Mouse (Mus musculus) B cell, adult 67 days (primary cell): ENCODE results near the gene Fitm1. TPM values are rescaled to one million over a fixed set of nuclear protein-coding genes. Genes with fewer than 3 reads are reported as not detected.

ENCODE experiments used
- total RNA-seq, 2 experiments: library from RNA; stranded (reverse); gene quantifications; 4 replicates each; pipeline ENCODE4 v1.2.4; 2023

Gene Fitm1
- total RNA-seq = not detected

DNA sequence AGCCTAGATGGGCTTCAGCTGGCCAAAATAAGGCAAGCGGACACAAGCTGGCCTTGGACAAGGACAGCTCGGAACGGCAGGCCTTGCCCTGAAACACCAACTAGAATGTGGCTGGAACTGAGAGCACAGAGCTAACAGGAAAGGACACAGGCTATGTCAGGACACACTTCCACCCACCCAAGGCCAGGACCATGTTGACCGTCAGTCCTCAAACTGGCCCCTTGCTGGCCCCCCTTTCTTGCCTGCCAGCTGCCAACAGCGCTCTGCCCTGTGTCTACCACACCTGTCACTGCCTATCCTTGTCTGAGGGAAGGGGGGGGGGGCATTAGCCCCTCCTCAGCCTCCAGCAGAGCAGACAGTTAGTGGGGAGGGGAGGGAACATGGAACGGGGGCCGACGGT lies at the start of gene Fitm1:
Fitm1 (plus strand) TSS at position 316 of the 400 bp plus-strand sequence.

DNA sequence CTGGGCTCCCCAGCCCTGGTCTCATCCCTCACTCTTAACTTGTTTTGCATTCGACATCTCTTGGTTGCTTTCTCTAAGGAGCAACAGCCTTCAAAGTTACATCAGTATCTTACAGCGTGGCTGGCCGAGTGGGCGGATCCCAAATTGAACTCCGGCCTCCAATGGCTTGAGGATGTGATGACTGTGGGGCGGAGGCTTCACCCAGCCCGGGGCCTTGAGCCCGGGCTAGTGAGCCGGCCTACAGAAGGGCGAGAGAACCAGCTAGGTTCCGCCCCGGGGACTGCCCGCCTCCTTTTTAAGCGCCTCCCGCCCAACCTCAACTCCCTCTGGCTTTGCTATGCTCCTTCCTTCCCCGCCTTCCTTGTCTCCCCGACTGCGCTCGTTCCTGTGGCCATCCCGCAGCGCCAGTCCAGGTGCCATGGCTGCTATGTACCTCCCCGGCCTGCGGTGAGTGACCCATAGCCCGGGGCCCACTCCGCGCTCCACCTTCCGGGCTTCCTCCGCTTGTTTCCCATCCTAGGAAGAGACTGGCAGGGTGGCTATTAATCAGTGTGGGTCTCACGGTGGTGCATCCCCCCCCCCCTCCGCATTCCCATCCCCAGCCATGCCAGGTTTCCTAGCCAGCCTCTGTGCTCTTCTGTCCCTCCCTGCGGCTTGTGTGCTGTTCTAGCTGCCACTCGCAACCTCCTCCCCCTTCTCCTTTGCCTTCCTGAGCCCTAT lies 35.2 kb upstream of the Fitm1 start, which contains the start of gene Pck2:
Pck2 (plus strand) TSS at position 200 of the 720 bp plus-strand sequence.

DNA sequence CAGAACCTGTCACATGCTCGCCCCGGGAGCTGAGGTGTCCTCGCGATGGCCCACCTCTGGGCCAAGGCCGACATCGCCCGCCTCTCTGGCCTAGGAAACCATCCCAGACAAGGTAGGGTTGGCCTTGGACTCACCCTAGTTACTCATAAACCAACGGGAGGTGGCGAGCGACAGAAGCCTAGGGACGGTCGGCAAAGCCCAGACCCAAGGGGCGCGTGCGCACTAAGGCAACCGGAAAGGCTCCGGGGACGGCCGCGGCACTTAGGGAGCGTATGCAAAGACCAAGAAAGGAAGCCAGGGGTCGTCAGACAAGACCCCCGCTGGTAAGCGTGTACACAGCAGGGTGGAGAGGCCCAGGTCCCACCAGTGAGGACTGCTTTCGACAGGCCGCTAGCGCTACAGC lies 15.6 kb upstream of the Fitm1 start, which contains the start of gene Dcaf11:
Dcaf11 (plus strand) TSS at position 208 of the 403 bp plus-strand sequence.

DNA sequence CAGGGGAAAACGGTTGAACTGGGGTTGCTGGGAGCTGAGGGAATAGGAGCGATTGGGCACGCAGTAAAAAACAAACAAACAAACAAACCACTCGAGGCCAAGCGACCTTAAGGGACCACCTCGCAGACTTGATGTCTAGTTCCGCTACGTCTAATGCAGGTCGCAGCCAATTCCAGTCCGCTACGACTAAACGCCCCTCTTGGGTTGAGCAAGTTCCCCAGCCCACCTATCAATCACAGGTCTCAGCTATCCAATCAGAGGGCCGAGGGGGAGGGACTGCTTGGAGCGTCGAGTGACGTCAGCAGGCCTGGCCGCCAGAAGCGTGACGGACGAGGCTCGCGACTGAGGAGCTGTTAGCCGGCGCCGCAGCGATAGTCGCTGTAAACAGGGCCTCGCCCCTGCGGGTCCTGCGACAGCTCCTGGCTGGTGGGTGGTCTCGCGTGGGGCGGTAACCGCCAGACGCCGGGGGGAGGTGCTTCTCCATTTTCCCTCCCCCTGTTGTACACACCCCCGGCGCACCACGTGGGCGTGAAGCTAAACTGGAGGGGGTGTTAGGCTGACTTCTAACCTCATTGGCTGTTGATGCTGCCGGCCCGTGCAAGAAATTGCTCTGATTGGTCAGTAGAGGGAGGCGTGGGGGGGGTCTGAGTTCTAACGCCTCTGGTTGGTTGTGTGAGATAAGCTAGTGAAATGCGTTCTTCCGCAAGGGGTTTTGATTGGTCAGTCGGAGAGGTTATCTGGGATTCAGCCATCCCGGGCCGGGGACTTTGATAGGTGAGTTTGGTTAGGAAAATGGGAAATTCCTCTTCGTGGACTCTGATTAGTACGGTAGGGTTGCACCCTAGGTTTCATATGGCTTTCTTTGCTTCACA lies 15.0 kb upstream of the Fitm1 start, which contains the start of gene A730061H03Rik:
A730061H03Rik (minus strand) TSS at position 205 of the 872 bp plus-strand sequence.

DNA sequence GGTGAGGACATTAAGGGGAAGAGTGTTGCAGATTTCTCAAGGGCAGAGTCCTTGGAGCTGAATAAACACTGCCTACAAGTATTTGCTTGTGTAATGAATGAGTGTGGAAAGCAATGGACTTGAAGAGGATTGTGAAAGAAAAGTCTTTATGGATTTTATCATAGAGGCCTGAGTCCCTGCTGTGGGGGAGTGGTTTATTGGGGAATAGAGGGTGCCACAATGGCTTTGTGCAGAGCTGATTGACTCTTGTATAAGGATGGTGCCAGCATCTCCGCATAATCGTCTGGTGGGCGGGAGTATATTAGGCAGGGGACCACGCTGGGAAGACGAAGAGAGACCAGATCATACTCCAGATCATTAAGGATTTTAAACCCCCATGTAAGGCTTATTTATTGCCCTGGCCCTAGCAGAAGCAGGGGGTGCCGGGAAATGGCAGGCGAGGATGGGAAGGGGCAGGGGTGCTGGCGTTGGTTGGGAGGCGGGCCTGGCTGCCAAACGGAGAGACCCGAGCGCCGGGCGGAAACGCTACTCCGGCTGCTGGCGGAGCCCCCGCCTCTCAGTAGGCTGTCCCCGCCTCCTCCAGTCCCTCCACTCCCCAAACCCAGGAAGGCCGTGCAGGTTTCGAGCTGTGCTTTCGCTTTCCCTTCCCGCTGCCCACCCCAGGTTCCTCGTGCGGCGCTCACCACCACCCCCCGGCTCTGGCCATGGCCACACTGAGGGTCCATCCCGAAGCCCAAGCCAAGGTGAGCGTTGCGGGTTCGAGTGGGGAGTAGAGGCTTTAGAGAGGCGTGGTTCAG lies 2.7 kb downstream of the Fitm1 start, which contains the start of gene Psme1:
Psme1 (plus strand) TSS at position 253 of the 797 bp plus-strand sequence.

DNA sequence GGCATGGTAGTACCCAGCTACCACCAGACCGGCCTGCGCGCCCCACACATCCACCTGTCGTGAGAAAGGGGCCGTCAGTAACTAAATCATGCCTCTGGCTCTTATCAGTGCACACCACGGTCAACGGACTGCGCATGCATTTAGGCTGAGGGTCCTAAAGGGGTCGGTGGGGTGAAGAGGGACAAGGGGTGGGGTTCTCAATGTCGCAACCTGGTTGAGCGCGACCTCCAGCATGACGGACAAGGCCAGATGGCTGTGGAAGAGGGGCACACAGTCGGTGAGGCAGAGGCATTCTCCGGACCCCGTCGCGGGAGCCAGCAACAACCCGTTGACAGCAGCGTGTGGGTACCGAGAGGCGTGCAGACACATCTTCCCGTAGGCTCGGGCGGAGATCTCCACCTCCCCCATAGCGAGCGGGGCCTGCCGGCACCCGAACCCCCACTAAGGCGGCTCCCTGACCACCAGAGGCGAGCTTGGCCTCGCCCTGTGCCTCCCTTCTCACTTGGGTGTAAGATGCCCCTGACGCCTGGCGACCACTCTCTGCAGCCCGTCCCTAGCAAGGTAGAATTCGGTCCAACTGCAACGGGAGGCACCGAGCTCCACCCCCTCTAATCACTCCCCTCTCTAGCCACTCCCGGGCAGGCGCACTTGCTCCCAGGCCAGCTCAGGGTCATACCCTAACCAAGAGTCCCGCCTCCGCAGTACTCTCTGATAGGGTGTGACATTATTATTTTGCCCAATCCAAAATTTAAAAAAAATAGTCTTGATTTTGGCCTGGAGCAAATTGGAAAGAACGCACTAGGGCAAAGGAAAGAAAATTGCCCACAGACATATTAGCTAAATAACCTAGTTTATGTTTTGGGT lies 9.5 kb downstream of the Fitm1 start, which contains the start of gene Emc9:
Emc9 (minus strand) TSS at position 601 of the 864 bp plus-strand sequence.

DNA sequence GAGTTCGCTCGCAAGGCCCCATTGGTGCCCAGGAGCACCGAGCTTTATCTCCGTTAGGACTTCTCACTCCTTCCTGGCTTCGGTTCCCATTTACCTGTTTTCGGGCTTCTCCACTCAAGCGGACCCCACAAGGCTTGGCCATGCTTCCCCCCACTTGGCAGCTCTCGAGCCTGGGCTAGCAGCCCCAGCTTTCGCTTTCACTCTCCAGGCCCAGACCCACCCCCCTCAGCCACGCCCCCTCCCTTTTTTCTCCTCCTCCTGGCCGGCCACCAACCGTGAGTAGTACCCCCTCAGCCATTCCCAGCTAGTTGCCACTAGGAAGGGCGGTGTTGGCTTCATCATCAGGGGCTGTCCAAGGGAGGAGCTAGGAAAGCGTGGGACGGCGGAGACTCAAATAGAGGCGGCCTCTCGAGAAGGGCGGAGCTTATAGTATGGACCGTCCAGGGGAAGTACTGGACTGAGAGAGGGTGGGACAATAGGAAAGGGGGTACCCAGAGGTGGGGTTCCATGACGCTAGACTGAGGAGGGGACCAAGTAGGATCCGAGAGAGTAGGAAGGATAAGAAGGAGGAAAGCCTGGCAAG lies 15.4 kb downstream of the Fitm1 start, which contains the start of gene Psme2:
Psme2 (minus strand) TSS at position 366 of the 583 bp plus-strand sequence.

DNA sequence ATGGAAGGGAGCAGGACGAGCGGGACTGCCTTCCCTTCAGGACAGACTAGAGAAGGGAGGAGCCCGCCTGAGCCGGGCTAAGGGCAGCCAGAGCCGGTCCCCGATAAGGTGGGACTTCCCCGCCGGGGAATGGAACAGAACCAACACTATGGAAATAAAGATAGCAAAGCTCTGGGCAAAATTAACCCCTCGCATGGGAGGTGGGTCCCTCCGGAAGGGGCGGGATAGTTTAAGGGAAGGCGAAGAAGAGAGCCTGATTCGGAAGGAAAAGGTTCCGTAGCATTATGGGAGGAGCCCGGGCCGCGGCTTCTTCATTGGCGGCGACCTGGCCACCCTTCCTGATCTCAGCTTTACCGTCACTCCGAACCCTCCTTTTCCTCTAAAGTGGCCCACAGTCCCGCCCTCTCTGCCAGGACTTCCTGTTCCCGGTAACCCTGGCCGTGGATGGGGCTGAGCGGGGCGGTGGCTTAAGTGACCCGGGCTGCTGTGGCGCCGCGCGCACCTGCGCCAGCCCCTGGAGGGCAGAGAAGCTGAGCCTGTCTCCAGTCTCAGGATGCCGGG lies 16.0 kb downstream of the Fitm1 start, which contains the start of gene Rnf31:
Rnf31 (plus strand) TSS at position 378 of the 561 bp plus-strand sequence.

DNA sequence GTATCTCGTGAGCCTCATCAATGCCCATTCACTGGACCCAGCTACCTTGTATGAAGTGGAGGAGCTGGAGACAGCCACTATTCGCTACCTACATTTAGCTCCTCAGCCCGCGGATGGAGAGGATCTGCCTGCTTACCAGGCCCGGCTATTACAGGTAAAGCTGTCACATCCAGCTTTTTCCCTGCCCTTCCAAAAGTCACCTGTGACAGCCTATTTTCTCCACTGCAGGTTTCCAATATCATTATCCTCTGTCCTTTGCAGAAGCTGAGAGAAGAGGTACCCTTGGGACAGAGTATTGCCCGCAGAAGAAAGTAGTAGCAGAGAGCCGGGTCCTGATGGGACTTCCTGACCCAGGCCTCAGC lies 27.8 kb downstream of the Fitm1 start, which contains the start of gene Irf9:
Irf9 (plus strand) TSS at position 301 of the 362 bp plus-strand sequence.

DNA sequence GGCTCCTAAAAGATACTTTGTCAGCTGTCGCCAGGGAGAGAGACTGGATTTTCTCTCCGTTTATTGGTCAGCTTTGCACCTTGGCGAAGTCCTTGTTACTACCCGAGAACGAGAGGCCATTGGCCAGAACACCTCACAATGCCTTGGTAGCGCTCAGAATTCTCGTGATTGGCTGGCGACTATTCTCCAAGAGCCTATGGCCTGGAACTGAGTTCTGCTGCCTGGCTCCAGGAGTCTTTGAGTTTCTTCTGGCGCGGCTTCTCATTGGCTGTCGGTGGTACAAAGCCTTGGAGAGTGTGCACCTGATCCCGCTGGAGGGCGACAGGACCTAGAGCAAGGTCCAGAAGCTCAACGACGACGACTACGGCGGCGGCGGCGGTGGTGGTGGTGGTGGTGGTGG lies 42.4 kb downstream of the Fitm1 start, which contains the start of gene Rec8:
Rec8 (plus strand) TSS at position 216 of the 400 bp plus-strand sequence.

Other genes starting within 250 kb of the Fitm1 start
- 10 to 100 TPM; 22.3 to 32.4 TPM for gene Dhrs4, start 96.9 kb upstream of the Fitm1 start, total RNA-seq
- 1 to 10 TPM; 4.1 to 5.0 TPM for gene Carmil3, start 85.0 kb upstream of the Fitm1 start, total RNA-seq
- gene Cpne6, start 65.2 kb upstream of the Fitm1 start, total RNA-seq = not detected
- gene Nrl, start 50.6 kb upstream of the Fitm1 start, total RNA-seq = not detected
- 10 to 100 TPM; 64.0 to 67.0 TPM for gene Pck2, start 35.4 kb upstream of the Fitm1 start, total RNA-seq
- 10 to 100 TPM; 86.0 to 92.9 TPM for gene Dcaf11, start 15.6 kb upstream of the Fitm1 start, total RNA-seq
- 10 to 100 TPM in 1 of 2 experiments, 1 to 10 TPM in 1; 8.3 to 10.5 TPM for gene A730061H03Rik, start 15.2 kb upstream of the Fitm1 start, total RNA-seq
- gene Psme1, start 2.5 kb downstream of the Fitm1 start, total RNA-seq = 100 to 1,000 TPM; 235 to 258 TPM
- gene Emc9, start 9.7 kb downstream of the Fitm1 start, total RNA-seq = 1 to 10 TPM; 5.3 to 5.5 TPM
- 100 to 1,000 TPM; 310 to 354 TPM for gene Psme2, start 15.5 kb downstream of the Fitm1 start, total RNA-seq
- 100 to 1,000 TPM; 122 to 132 TPM for gene Rnf31, start 16.1 kb downstream of the Fitm1 start, total RNA-seq
- 100 to 1,000 TPM in 1 of 2 experiments, 10 to 100 TPM in 1; 96.0 to 123 TPM for gene Irf9, start 28.0 kb downstream of the Fitm1 start, total RNA-seq
- 1 to 10 TPM in 1 of 2 experiments, under 1 TPM in 1; 0.92 to 1.3 TPM for gene Rec8, start 42.4 kb downstream of the Fitm1 start, total RNA-seq
- gene Ipo4, start 60.3 kb downstream of the Fitm1 start, total RNA-seq = 10 to 100 TPM; 60.2 to 61.5 TPM
- gene Gm49378, start 62.3 kb downstream of the Fitm1 start, total RNA-seq = 1 to 10 TPM; 1.7 to 3.5 TPM
- 10 to 100 TPM; 46.3 to 48.5 TPM for gene Tm9sf1, start 68.2 kb downstream of the Fitm1 start, total RNA-seq
- 1 to 10 TPM; 2.9 to 4.8 TPM for gene Tssk4, start 74.6 kb downstream of the Fitm1 start, total RNA-seq
- gene Mdp1, start 84.9 kb downstream of the Fitm1 start, total RNA-seq = 10 to 100 TPM; 47.2 to 57.2 TPM
- 10 to 100 TPM; 28.5 to 30.2 TPM for gene Gmpr2, start 96.3 kb downstream of the Fitm1 start, total RNA-seq
- gene Nedd8, start 96.5 kb downstream of the Fitm1 start, total RNA-seq = 100 to 1,000 TPM; 171 to 189 TPM
- gene Tinf2, start 106.2 kb downstream of the Fitm1 start, total RNA-seq = 100 to 1,000 TPM; 130 to 157 TPM
- gene Tgm1, start 138.3 kb downstream of the Fitm1 start, total RNA-seq = 1 to 10 TPM; 1.8 to 2.0 TPM
- 10 to 100 TPM; 81.0 to 97.5 TPM for gene Rabggta, start 146.6 kb downstream of the Fitm1 start, total RNA-seq
- 10 to 100 TPM; 25.6 to 29.9 TPM for gene Dhrs1, start 170.1 kb downstream of the Fitm1 start, total RNA-seq
- gene Nop9, start 170.1 kb downstream of the Fitm1 start, total RNA-seq = 10 to 100 TPM; 32.3 to 39.4 TPM
- gene Cideb, start 182.8 kb downstream of the Fitm1 start, total RNA-seq = not detected
- gene Ltb4r2, start 185.8 kb downstream of the Fitm1 start, total RNA-seq = under 1 TPM; 0.52 to 0.53 TPM
- gene Ltb4r1, start 190.3 kb downstream of the Fitm1 start, total RNA-seq = not detected
- under 1 TPM in 1 of 2 experiments, not detected in 1; 0.44 TPM for gene Adcy4, start 208.5 kb downstream of the Fitm1 start, total RNA-seq
- gene Ripk3, start 213.2 kb downstream of the Fitm1 start, total RNA-seq = 10 to 100 TPM; 57.2 to 75.3 TPM
- not detected for gene Nfatc4, start 247.5 kb downstream of the Fitm1 start, total RNA-seq